Mouse (Mus musculus) kidney, embryonic 14.5 days (tissue): Measurements from ENCODE around the gene Stk11. TPM values are rescaled to one million over a fixed set of nuclear protein-coding genes. Genes with fewer than 3 reads are reported as not detected.

ENCODE experiments used
- ATAC-seq: fragments of 200-750 bp; cut with Nextera tagmentation; 2 replicates; pipeline ENCODE4 v1.8.0; 2017; ENCODE audit warnings: moderate number of reproducible peaks, mild to moderate bottlenecking, moderate TSS enrichment, moderate library complexity; ENCODE audit not compliant: low FRiP score, low TSS enrichment
- H3K27ac ChIP-seq: fragments of 300-500 bp; sonication (generic); 2 replicates; pipeline ENCODE4 v1.5.1; 2014; ENCODE audit warnings: low read depth, mild to moderate bottlenecking, low read length, moderate library complexity, mixed read lengths
- H3K27me3 ChIP-seq: fragments of 300-500 bp; sonication (generic); 2 replicates; pipeline ENCODE4 v1.6.1; 2014; ENCODE audit warnings: mild to moderate bottlenecking, low read length; ENCODE audit not compliant: control insufficient read depth, insufficient read depth
- H3K36me3 ChIP-seq: fragments of 300-500 bp; sonication (generic); 2 replicates; pipeline ENCODE4 v1.6.1; 2014; ENCODE audit warnings: low read length, mixed read lengths; ENCODE audit not compliant: control insufficient read depth, insufficient read depth
- H3K4me1 ChIP-seq: fragments of 300-500 bp; sonication (generic); 2 replicates; pipeline ENCODE4 v1.6.1; 2014; ENCODE audit warnings: low read length, mixed read lengths; ENCODE audit not compliant: control insufficient read depth, insufficient read depth
- H3K4me2 ChIP-seq: fragments of 300-500 bp; sonication (generic); replicated peaks from 2 replicates; pipeline ENCODE4 v1.6.1; 2014; ENCODE audit warnings: low read depth, mild to moderate bottlenecking, low read length
- H3K4me3 ChIP-seq: fragments of 300-500 bp; sonication (generic); 2 replicates; pipeline ENCODE4 v1.5.1; 2014; ENCODE audit warnings: mild to moderate bottlenecking, low read length
- H3K9ac ChIP-seq: fragments of 300-500 bp; sonication (generic); 2 replicates; pipeline ENCODE4 v1.6.1; 2014; ENCODE audit warnings: low read depth, mild to moderate bottlenecking, low read length, moderate library complexity
- H3K9me3 ChIP-seq: fragments of 300-500 bp; sonication (generic); 2 replicates; pipeline ENCODE4 v1.6.1; 2016; ENCODE audit warnings: low read length; ENCODE audit not compliant: control insufficient read depth
- WGBS: fragments of 180-500 bp; shearing (Covaris S2); extraction: QIAGEN DNeasy Blood & Tissue Kit; methylation state at CpG from one replicate; pipeline ENCODE4 v1.1.7; 2014; 5-methylcytosine and 5-hydroxymethylcytosine counted together
- polyA plus RNA-seq: library from polyadenylated mRNA; unstranded; fragments of >200 nt; fragmentation: Nextera tagmentation; extraction: Ambion mirVana; gene quantifications from 2 replicates; pipeline ENCODE4 v1.2.1, GENCODE M21; 2014

Stk11 gene
- polyA plus RNA-seq, 1 experiment from 2014 or later, result 26.6 TPM

- Histone ChIP-seq H3K4me1 (peaks cover 21% of the 10 kb centered on the region), H3K4me2 (no peak overlapping the region), H3K9me3 (no peaks in the 10 kb centered on the region), H3K27ac (no peak overlapping the region), H3K27me3 (no peaks in the 10 kb centered on the region), H3K4me3 (no peak overlapping the region), H3K9ac (no peak overlapping the region), H3K36me3 (peaks cover 21% of the 10 kb centered on the region)
- no peak for ATAC-seq
- 91% methylated on average over 4 of the region's 4 CpGs for WGBS
Measured at GRCm38 (mm10) chr10:80076386-80076785, 39.2 kb upstream of the Stk11 start.

DNA sequence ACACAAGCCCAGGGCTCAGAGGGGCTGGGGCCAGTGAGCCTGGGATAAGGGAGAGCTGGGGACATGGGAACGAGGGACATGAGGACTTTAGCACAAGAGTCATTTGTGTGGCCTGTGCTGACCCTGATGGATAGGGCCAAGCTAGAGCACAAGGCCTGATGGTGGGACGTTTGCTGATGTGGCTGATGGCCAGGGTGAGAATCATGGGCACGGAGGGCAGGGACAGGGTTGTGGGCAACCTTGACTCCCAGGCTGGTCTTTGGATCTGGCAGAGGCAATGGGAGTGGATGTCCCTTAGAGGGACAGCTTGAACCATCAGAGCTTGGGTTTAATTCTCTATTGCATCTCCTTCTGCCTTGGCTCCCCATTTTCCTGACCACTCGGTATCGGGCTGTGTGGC is 38.3 kb upstream of the Stk11 start:
- Histone ChIP-seq H3K4me1 (peaks cover 13% of the 10 kb centered on the region; the same call in 1 of the 2 replicates), H3K4me3 (no peak overlapping the region), H3K9me3 (no peaks in the 10 kb centered on the region), H3K36me3 (peaks cover 26% of the 10 kb centered on the region), H3K9ac (no peak overlapping the region), H3K4me2 (no peak overlapping the region), H3K27ac (no peak overlapping the region), H3K27me3 (no peaks in the 10 kb centered on the region)
- 94% methylated on average over 5 of the region's 5 CpGs for WGBS
- no peak for ATAC-seq

DNA sequence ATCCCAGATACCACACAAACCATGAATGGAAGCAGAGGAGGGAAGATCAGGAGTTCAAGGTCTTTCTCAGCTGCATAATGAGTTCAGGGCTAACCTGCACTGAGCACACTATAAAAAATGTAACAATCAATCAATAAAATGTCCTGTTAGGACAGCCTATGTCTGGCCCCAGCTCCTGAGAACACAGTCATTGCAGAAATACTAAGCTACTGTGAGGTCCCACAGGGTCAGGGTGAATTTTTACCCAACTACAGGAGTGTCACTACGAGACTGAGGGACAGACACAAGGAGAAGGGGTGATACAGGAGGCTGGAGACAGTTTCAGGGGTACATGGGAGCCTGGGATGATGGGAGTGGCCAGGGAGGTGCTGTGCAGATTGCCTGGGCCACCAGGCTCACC is 37.2 kb upstream of the Stk11 start:
- H3K9me3 ChIP-seq, result no peaks in the 10 kb centered on the region
- no peak overlapping the region for H3K27ac ChIP-seq
- no peak overlapping the region for H3K4me3 ChIP-seq
- no peak overlapping the region for H3K4me2 ChIP-seq
- WGBS, result 93% methylated on average over 1 of the region's 1 CpGs
- peaks cover 8% of the 10 kb centered on the region; the same call in 1 of the 2 replicates for H3K4me1 ChIP-seq
- peaks cover 34% of the 10 kb centered on the region for H3K36me3 ChIP-seq
- H3K9ac ChIP-seq, result no peak overlapping the region
- no peak for ATAC-seq
- no peaks in the 10 kb centered on the region for H3K27me3 ChIP-seq

- WGBS, result 84% methylated on average over 16 of the region's 16 CpGs
- Histone ChIP-seq H3K36me3 (peaks cover 43% of the 10 kb centered on the region), H3K9ac (peak overlapping the region; percentile 7; the same call in 1 of the 2 replicates), H3K4me2 (no peak overlapping the region), H3K27me3 (no peaks in the 10 kb centered on the region), H3K4me3 (no peak overlapping the region), H3K9me3 (no peaks in the 10 kb centered on the region), H3K4me1 (peaks cover 6% of the 10 kb centered on the region; the same call in 1 of the 2 replicates), H3K27ac (no peak overlapping the region)
- no peak for ATAC-seq
Measured at GRCm38 (mm10) chr10:80080396-80081070, 35.1 kb upstream of the Stk11 start.

- no peaks in the 10 kb centered on the region for H3K27me3 ChIP-seq
- no peak overlapping the region for H3K4me2 ChIP-seq
- H3K9ac ChIP-seq, result peak overlapping the region; percentile 7; the same call in 1 of the 2 replicates
- H3K4me1 ChIP-seq, result 0 out of 2 replicates have a peak, but pooled peaks cover 6% of the 10 kb centered on the region
- WGBS, result 84% methylated on average over 3 of the region's 3 CpGs
- no peaks in the 10 kb centered on the region for H3K9me3 ChIP-seq
- peaks cover 43% of the 10 kb centered on the region for H3K36me3 ChIP-seq
- H3K4me3 ChIP-seq, result no peak overlapping the region
- H3K27ac ChIP-seq, result no peak overlapping the region
- no peak for ATAC-seq
Measured at GRCm38 (mm10) chr10:80081075-80081474, 34.5 kb upstream of the Stk11 start.

DNA sequence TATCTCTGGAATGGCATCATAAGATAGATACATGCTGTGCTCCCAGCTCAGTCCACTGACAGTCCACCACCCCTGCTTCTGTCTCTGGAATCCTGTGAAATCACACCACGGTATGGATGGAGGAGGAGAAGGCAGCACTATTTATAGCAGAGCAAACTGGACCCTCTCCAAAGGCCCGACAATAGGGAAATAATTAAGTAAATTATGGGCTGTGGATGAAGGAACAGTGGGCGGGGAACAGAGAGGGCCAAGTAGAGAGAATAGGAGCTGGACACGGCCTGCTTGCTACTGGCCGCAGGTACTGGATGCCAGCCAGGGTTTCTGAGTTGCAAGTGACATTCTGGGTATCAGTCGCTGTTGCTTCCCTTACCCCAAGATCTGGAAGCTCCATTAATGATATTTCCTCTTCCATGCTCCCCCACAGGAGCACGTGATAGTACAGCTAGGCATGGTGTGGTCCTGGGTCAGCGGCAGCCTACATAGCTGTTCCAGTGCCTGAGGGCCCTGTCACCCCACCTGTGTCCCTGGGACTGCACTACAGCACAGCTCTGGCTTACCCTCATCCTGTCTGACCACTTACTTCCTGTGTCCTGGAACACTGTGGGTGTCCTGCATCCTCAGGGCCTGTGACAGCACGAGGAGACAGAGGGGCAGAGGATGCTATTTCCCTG is 30.7 kb upstream of the Stk11 start:
- 68% methylated on average over 9 of the region's 9 CpGs for WGBS
- no peaks in the 10 kb centered on the region for H3K27me3 ChIP-seq
- no peak overlapping the region for H3K4me2 ChIP-seq
- H3K9me3 ChIP-seq, result no peaks in the 10 kb centered on the region
- 0 out of 2 replicates have a peak, but pooled peaks cover 6% of the 10 kb centered on the region for H3K4me1 ChIP-seq
- H3K27ac ChIP-seq, result peak overlapping the region; percentile 62
- ATAC-seq, result peak; percentile 28; the same call in 1 of the 2 replicates
- H3K36me3 ChIP-seq, result peaks cover 34% of the 10 kb centered on the region
- no peak overlapping the region for H3K4me3 ChIP-seq
- no peak overlapping the region for H3K9ac ChIP-seq

DNA sequence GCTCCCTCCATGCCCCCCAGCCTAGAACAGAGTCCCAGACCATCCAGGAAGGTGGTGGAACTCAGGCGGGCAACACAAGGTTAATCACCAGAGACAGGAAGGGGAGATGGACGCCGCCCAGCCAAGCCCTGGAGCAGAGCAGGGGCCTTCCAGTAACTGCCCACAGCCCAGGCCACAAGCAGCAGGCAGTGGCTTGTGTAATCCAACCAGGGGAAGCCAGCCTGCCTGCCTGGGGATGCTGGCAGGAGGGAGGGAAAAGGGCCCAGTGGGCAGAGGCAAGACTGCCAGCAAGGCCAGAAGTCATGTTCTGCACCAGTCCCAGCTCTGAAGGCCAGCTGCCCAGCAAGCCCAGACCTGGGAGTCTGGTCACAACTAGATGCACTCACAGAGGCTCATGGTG is 28.8 kb upstream of the Stk11 start:
- Histone ChIP-seq H3K4me3 (no peak overlapping the region), H3K9me3 (no peaks in the 10 kb centered on the region), H3K27me3 (no peaks in the 10 kb centered on the region), H3K36me3 (peaks cover 21% of the 10 kb centered on the region), H3K4me1 (0 out of 2 replicates have a peak, but pooled peaks cover 6% of the 10 kb centered on the region), H3K27ac (no peak overlapping the region), H3K4me2 (no peak overlapping the region), H3K9ac (no peak overlapping the region)
- WGBS, result 60% methylated on average over 3 of the region's 3 CpGs
- ATAC-seq, result no peak

DNA sequence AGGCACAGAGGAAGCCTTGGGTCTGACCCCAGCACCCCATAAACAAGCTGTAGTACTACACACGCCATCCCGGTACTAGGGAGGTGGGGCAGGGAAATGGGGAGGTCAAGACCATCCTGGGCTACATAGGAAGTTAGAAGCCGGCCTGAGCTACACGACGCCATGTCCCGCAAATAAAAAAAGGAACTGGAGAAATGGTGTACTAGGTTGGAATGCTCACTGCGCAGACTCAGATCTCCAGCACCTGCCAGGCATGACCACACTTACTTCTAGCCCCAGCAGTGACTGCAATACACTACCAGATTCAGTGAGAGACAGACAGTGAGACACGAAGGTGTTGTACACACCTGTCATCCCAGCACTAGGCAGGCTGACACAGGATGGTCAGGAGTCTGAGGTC is 28.1 kb upstream of the Stk11 start:
- no peak overlapping the region for H3K9ac ChIP-seq
- no peak overlapping the region for H3K4me3 ChIP-seq
- H3K36me3 ChIP-seq, result peaks cover 15% of the 10 kb centered on the region; the same call in 1 of the 2 replicates
- H3K4me1 ChIP-seq, result 0 out of 2 replicates have a peak, but pooled peaks cover 6% of the 10 kb centered on the region
- no peaks in the 10 kb centered on the region for H3K27me3 ChIP-seq
- WGBS, result 88% methylated on average over 8 of the region's 8 CpGs
- no peak overlapping the region for H3K4me2 ChIP-seq
- ATAC-seq, result no peak
- H3K9me3 ChIP-seq, result no peaks in the 10 kb centered on the region
- H3K27ac ChIP-seq, result no peak overlapping the region

- H3K9ac ChIP-seq, result no peak overlapping the region
- no peak overlapping the region for H3K4me3 ChIP-seq
- H3K4me1 ChIP-seq, result 0 out of 2 replicates have a peak, but pooled peaks cover 6% of the 10 kb centered on the region
- WGBS, result 44% methylated on average over 4 of the region's 4 CpGs
- H3K9me3 ChIP-seq, result no peaks in the 10 kb centered on the region
- peak; percentile 28; the same call in 1 of the 2 replicates for ATAC-seq
- H3K4me2 ChIP-seq, result no peak overlapping the region
- H3K27me3 ChIP-seq, result no peaks in the 10 kb centered on the region
- no peak overlapping the region for H3K27ac ChIP-seq
- H3K36me3 ChIP-seq, result peaks cover 9% of the 10 kb centered on the region; the same call in 1 of the 2 replicates
Measured at GRCm38 (mm10) chr10:80089146-80089545, 26.5 kb upstream of the Stk11 start.
